Mouse (Mus musculus): ENCODE results near the gene Ric8a.

Ric8a gene

GRCm38 (mm10) chr7:140894611-140895010 is 37.9 kb downstream of the Ric8a start:
- no peak for DNase-seq

DNA sequence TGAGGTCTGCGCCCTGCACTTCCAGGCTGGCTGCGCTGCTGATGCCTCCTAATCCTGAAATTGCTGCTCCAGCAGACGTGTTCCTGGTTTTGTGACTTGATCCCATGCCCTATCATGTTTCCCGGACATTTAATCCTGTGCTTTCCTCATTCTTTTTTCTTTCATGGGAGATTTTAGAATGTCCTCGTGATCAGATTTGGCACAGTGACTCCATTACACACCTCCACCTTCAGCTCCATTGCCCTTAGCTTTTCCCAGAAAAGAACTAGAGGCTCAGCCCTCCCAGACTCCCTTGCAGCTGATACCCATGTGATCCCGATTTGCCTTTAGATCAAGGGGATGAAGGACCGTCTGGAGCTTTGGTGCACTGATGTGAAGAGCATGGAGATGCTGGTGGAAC is 41.1 kb downstream of the Ric8a start:
- no peak for DNase-seq

GRCm38 (mm10) chr7:140899121-140899520 is 42.4 kb downstream of the Ric8a start:
- no peak for DNase-seq

GRCm38 (mm10) chr7:140900220-140900619 is 43.5 kb downstream of the Ric8a start, which contains the start of gene Cox8b:
Gene Cox8b (minus strand): TSS chr7:140900446.
- no peak for DNase-seq

GRCm38 (mm10) chr7:140902036-140902875 is 45.5 kb downstream of the Ric8a start:
- DNase-seq = peak in 1 of 2 experiments; percentile 46

- peak; percentile 91 to 92 for DNase-seq
Measured at GRCm38 (mm10) chr7:140903212-140903611, 46.5 kb downstream of the Ric8a start.

DNA sequence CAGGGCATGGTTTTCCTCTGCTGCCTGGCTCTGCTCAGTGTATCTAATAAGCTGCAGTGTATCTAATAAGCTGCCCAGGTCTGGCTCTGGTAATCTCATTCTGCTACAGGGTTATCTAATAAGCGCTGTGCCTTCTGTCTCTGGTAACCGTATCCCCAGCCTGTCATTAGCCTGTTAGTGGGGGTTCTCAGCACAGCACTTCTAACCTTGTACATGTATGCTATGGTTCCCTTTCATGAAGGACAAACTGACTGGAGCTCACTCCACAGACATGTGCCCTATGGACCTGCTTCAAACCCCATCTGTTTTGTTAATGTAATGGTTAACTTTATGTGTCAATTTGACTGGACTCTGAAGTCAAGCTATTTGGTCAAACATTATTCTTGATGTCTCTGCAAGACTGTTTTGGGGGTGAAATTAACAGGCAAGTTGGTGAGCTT is 48.9 kb downstream of the Ric8a start:
- DNase-seq = no peak

GRCm38 (mm10) chr7:140907131-140907530 is 50.4 kb downstream of the Ric8a start:
- no peak for DNase-seq

- no peak for DNase-seq
Measured at GRCm38 (mm10) chr7:140907697-140908096, 50.9 kb downstream of the Ric8a start.

GRCm38 (mm10) chr7:140908181-140908580 is 51.4 kb downstream of the Ric8a start:
- DNase-seq = no peak

DNA sequence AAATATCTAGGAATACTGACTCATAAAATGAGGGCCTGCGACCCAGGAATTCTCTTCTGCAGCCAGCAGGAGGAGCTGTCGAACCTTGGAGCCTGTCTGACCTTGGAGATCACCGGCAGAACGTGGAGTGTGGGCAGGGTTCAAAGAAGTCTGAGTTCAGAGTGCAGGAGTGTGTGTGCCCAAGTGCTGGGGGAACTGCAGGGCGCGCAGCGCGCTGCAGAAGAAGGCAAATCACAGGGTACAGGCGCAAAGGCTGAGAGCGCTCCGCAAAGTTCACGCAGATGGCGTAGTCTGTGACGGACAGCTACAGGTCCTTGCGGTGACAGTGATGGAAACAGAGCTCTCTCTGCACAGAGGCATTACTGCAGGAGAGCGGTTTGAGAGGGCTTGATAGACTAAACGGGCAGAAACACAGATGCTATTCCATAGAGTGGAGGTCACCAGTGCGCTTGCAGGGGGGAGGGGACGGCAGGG is 51.9 kb downstream of the Ric8a start:
- DNase-seq = peak; percentile 88 to 91

GRCm38 (mm10) chr7:140912293-140912692 is 55.5 kb downstream of the Ric8a start:
- DNase-seq = no peak

- DNase-seq = peak in 1 of 2 experiments; percentile 28
Measured at GRCm38 (mm10) chr7:140912846-140913482, 56.2 kb downstream of the Ric8a start.
